Mouse (Mus musculus) brain, adult 2 months (tissue): ENCODE measurements around the gene Usp33.

Experiments
- DNase-seq: peaks from one replicate; pipeline ENCODE4 v3.0.0; 2011; ENCODE audit warnings: low read depth, low spot score

The Usp33 gene

GRCm38 (mm10) chr3:152339862-152340557, 6.3 kb upstream of the Usp33 start, which contains the start of gene Miga1:
TSS of gene Miga1 (minus strand) at chr3:152340407.
- DNase-seq, result peak; percentile 94

GRCm38 (mm10) chr3:152342961-152343517, 3.2 kb upstream of the Usp33 start:
- DNase-seq, result no peak

GRCm38 (mm10) chr3:152346633-152347141, 409 bp downstream of the Usp33 start:
- DNase-seq, result peak; percentile 60

GRCm38 (mm10) chr3:152347227-152347626, 949 bp downstream of the Usp33 start:
- no peak for DNase-seq

- no peak for DNase-seq
These were observed 1.9 kb downstream of the Usp33 start for GRCm38 (mm10) chr3:152348011-152348830.

GRCm38 (mm10) chr3:152350431-152350830, 4.2 kb downstream of the Usp33 start:
- no peak for DNase-seq

GRCm38 (mm10) chr3:152350966-152351365, 4.7 kb downstream of the Usp33 start:
- DNase-seq, result no peak

GRCm38 (mm10) chr3:152352289-152352688, 6.0 kb downstream of the Usp33 start:
- no peak for DNase-seq

GRCm38 (mm10) chr3:152353434-152354177, 7.3 kb downstream of the Usp33 start:
- no peak for DNase-seq

GRCm38 (mm10) chr3:152355361-152355760, 9.1 kb downstream of the Usp33 start:
- peak; percentile 49 for DNase-seq

- no peak for DNase-seq
These were observed 10.5 kb downstream of the Usp33 start for GRCm38 (mm10) chr3:152356751-152357150.

GRCm38 (mm10) chr3:152359151-152359550, 12.9 kb downstream of the Usp33 start:
- DNase-seq, result peak; percentile 21

- no peak for DNase-seq
These were observed 17.9 kb downstream of the Usp33 start for GRCm38 (mm10) chr3:152364181-152364580.

GRCm38 (mm10) chr3:152376063-152376462, 29.8 kb downstream of the Usp33 start:
- DNase-seq, result no peak

GRCm38 (mm10) chr3:152384106-152384505, 37.8 kb downstream of the Usp33 start:
- no peak for DNase-seq

GRCm38 (mm10) chr3:152395350-152396277, 49.3 kb downstream of the Usp33 start, which contains the start of gene Zzz3:
TSS of gene Zzz3 (plus strand) at chr3:152395473.
- peak; percentile 97 for DNase-seq

- DNase-seq, result peak; percentile 97
These were observed 50.2 kb downstream of the Usp33 start for GRCm38 (mm10) chr3:152396278-152396987.

GRCm38 (mm10) chr3:152396988-152397314, 50.7 kb downstream of the Usp33 start:
- DNase-seq, result no peak

GRCm38 (mm10) chr3:152397335-152397940, 51.2 kb downstream of the Usp33 start:
- no peak for DNase-seq
